Mouse (Mus musculus): ENCODE data around the gene Prph. TPM values are rescaled to one million over a fixed set of nuclear protein-coding genes. Genes with fewer than 3 reads are reported as not detected.
A peak's percentile ranks its signal among the peaks of the same experiment; 100 is the strongest.

Gene Prph
- polyA plus RNA-seq, 1 experiment from 2014 or later: not detected

DNA sequence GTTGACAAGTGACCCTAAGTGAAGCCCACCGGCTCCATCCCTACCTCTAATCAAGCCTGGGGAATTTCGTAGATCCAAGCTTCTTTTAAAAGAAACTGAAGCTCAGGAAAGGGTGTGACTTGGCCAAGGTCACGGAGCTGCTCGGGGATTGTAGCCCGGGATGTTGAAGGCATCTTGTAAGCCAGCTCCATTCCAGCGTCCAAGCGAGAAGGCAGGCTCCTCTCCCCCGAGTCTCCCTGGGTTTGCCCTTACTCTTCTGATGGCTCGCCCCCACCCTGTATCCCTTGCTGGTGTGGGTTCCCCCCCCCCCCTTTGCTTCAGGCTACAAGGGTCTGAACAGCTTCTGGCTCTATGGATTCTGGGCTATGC is 43.5 kb downstream of the Prph start:
- no peak overlapping the region for H3K27ac ChIP-seq
- no peaks in the 10 kb centered on the region for H3K9me3 ChIP-seq (replicated peaks)
- H3K4me3 ChIP-seq: peak overlapping the region; percentile 51
- H3K36me3 ChIP-seq: no peaks in the 10 kb centered on the region
- peaks cover 79% of the 10 kb centered on the region for H3K27me3 ChIP-seq (ENCODE audit: low read depth, poor library complexity, severe bottlenecking)
- WGBS: under 1% methylated on average over 9 of the region's 9 CpGs
- peaks cover 51% of the 10 kb centered on the region for H3K4me1 ChIP-seq
- peak; percentile 56 for DNase-seq (ENCODE audit: low spot score)

DNA sequence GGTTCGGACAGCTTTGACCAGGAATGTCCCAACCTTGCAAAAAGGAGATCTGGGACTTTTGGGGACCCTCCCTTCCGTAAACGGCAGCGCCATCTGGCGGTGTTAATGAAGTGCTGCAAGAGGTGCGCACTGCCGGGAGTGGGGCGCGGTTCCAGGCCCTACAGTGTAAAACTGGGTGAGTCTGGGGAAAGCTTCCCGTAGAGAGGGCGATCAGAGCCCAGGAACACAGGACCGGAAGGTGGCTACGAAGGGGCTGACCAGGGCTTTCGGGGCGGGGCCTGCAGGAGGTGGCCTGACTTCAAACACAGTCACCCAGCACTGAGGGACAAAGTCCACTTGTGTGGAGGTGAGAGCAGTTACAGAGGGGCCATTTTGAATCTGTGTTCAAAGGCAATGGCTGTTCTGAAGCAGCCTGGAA is 44.2 kb downstream of the Prph start:
- WGBS: under 1% methylated on average over 15 of the region's 15 CpGs
- Histone ChIP-seq H3K4me3 (peak overlapping the region; percentile 51), H3K4me1 (peaks cover 46% of the 10 kb centered on the region), H3K27me3 (ENCODE audit: low read depth, poor library complexity, severe bottlenecking) (peaks cover 72% of the 10 kb centered on the region), H3K27ac (0 out of 2 replicates have a peak overlapping the region, but pooled peaks have one; percentile 31), H3K9me3 (replicated peaks) (no peaks in the 10 kb centered on the region), H3K36me3 (no peaks in the 10 kb centered on the region)
- DNase-seq (ENCODE audit: low spot score): peak; percentile 76

DNA sequence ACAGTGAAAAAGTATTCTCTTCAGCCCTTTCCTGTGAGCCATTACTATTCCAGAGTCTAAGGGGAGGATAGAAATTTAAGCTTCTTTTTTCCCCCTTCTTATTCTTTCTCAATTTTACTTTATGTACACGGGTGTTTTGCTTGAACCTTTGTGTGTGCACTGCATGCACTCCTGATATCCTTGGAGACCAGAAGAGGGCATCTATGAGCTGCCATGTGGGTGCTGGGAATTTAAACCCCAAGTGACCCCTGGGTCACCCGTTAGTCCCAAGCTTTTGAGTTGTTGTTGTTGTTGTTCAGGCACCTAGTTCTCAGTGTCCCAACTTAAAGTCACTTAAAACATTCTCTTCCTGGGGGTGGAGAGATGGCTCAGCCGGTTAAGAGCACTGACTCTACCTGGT is 45.0 kb downstream of the Prph start:
- Histone ChIP-seq H3K27me3 (ENCODE audit: low read depth, poor library complexity, severe bottlenecking) (peaks cover 65% of the 10 kb centered on the region), H3K36me3 (no peaks in the 10 kb centered on the region), H3K27ac (no peak overlapping the region), H3K4me3 (no peak overlapping the region), H3K9me3 (replicated peaks) (no peaks in the 10 kb centered on the region), H3K4me1 (peaks cover 41% of the 10 kb centered on the region)
- no peak for DNase-seq (ENCODE audit: low spot score)
- WGBS: 58% methylated on average over 3 of the region's 3 CpGs

DNA sequence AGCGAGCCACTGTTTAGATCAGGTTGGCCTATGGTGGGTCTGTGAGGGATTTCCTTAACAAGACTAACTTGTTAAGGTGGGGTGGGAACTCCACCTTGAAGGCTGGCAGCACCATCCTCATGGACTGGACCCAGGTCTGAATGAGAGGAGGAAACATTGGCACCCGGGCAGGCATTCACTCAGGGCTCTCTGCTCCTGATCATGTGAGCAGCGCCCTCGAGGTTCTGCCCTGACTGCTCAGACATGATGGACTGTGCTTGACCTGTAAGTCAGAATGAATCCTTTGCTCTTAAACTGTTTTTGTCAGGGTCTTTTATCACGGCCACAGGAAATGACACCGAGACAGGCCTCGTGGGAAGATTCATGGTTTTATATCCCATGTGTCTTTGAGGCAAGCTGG is 50.3 kb downstream of the Prph start:
- Histone ChIP-seq H3K4me3 (no peak overlapping the region), H3K9me3 (replicated peaks) (no peaks in the 10 kb centered on the region), H3K36me3 (no peaks in the 10 kb centered on the region), H3K27ac (no peak overlapping the region), H3K27me3 (ENCODE audit: low read depth, poor library complexity, severe bottlenecking) (peaks cover 13% of the 10 kb centered on the region), H3K4me1 (no peaks in the 10 kb centered on the region)
- no peak for DNase-seq (ENCODE audit: low spot score)
- WGBS: 47% methylated on average over 7 of the region's 7 CpGs

DNA sequence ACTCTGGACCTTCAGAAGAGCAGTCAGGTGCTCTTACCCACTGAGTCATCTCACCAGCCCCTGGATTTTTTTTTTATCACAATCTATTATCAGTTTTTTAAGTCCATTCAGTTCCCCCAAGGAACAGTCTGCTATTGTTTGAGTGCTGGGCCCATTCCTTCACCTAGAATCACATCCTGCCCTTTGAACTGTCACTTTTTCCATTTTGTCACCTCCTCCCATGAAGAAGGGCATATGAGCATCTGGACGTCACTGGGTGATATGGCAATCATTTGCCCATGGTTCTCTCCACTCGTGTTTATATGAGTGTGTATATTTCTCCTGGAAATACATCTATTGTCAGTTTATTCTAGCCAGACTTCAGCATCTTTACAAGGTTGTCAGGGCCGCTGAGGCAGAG is 52.9 kb downstream of the Prph start:
- WGBS: 86% methylated on average over 3 of the region's 3 CpGs
- peaks cover 5% of the 10 kb centered on the region; the same call in 1 of the 2 replicates for H3K4me1 ChIP-seq
- no peaks in the 10 kb centered on the region for H3K9me3 ChIP-seq (replicated peaks)
- no peak overlapping the region for H3K4me3 ChIP-seq
- DNase-seq (ENCODE audit: low spot score): no peak
- no peak overlapping the region for H3K27ac ChIP-seq
- no peaks in the 10 kb centered on the region for H3K36me3 ChIP-seq
- H3K27me3 ChIP-seq (ENCODE audit: low read depth, poor library complexity, severe bottlenecking): peaks cover 6% of the 10 kb centered on the region; the same call in 1 of the 2 replicates

Small RNA genes within 50 kb of the gene (microRNA-seq; reads per million reads assigned to microRNA genes)
- gene Mir6960: 2.6 reads per million

Other genes starting within 250 kb of the Prph start
- not detected in 2 replicates for gene Ddn, start 245.7 kb upstream of the Prph start, polyA plus RNA-seq (2016; fragmentation: Nextera tagmentation; extraction: Ambion mirVana)
- 92.3 and 97.7 TPM in 2 replicates for gene Prkag1, start 223.7 kb upstream of the Prph start, polyA plus RNA-seq (2016; fragmentation: Nextera tagmentation; extraction: Ambion mirVana)
- 12.6 and 13.6 TPM in 2 replicates for gene Kmt2d, start 184.0 kb upstream of the Prph start, polyA plus RNA-seq (2016; fragmentation: Nextera tagmentation; extraction: Ambion mirVana)
- gene Rhebl1, start 160.6 kb upstream of the Prph start, polyA plus RNA-seq (2016; fragmentation: Nextera tagmentation; extraction: Ambion mirVana): 27.9 and 34.3 TPM in 2 replicates
- 0.40 and 0.46 TPM in 2 replicates for gene Dhh, start 156.6 kb upstream of the Prph start, polyA plus RNA-seq (2016; fragmentation: Nextera tagmentation; extraction: Ambion mirVana)
- gene Lmbr1l, start 136.9 kb upstream of the Prph start, polyA plus RNA-seq (2016; fragmentation: Nextera tagmentation; extraction: Ambion mirVana): 23.9 and 28.3 TPM in 2 replicates
- 2,301 and 2,452 TPM in 2 replicates for gene Tuba1b, start 120.6 kb upstream of the Prph start, polyA plus RNA-seq (2016; fragmentation: Nextera tagmentation; extraction: Ambion mirVana)
- not detected in 2 replicates for gene Gm49450, start 101.6 kb upstream of the Prph start, polyA plus RNA-seq (2016; fragmentation: Nextera tagmentation; extraction: Ambion mirVana)
- gene Tuba1a, start 101.5 kb upstream of the Prph start, polyA plus RNA-seq (2016; fragmentation: Nextera tagmentation; extraction: Ambion mirVana): 1,294 and 1,475 TPM in 2 replicates
- gene Tuba1c, start 25.3 kb upstream of the Prph start, polyA plus RNA-seq (2016; fragmentation: Nextera tagmentation; extraction: Ambion mirVana): 133 and 138 TPM in 2 replicates
- 54.8 and 56.2 TPM in 2 replicates for gene Troap, start 19.4 kb downstream of the Prph start, polyA plus RNA-seq (2016; fragmentation: Nextera tagmentation; extraction: Ambion mirVana)
- 0.15 and 0.23 TPM in 2 replicates for gene C1ql4, start 32.6 kb downstream of the Prph start, polyA plus RNA-seq (2016; fragmentation: Nextera tagmentation; extraction: Ambion mirVana)
- gene Dnajc22, start 38.0 kb downstream of the Prph start, polyA plus RNA-seq (2016; fragmentation: Nextera tagmentation; extraction: Ambion mirVana): 1.4 and 2.1 TPM in 2 replicates
- 60.5 and 64.1 TPM in 2 replicates for gene Spats2, start 70.7 kb downstream of the Prph start, polyA plus RNA-seq (2016; fragmentation: Nextera tagmentation; extraction: Ambion mirVana)
- 0.15 TPM in 1 of 2 replicates, not detected in the other for gene Kcnh3, start 169.7 kb downstream of the Prph start, polyA plus RNA-seq (2016; fragmentation: Nextera tagmentation; extraction: Ambion mirVana)
- 180 and 190 TPM in 2 replicates for gene Mcrs1, start 196.8 kb downstream of the Prph start, polyA plus RNA-seq (2016; fragmentation: Nextera tagmentation; extraction: Ambion mirVana)
- gene Prpf40b, start 239.9 kb downstream of the Prph start, polyA plus RNA-seq (2016; fragmentation: Nextera tagmentation; extraction: Ambion mirVana): 59.3 and 71.2 TPM in 2 replicates
- 0.21 and 0.29 TPM in 2 replicates for gene Fam186b, start 240.7 kb downstream of the Prph start, polyA plus RNA-seq (2016; fragmentation: Nextera tagmentation; extraction: Ambion mirVana)